Mouse (Mus musculus) limb, embryonic 12.5 days (tissue): Measurements from ENCODE around the gene Gm21680. TPM values are rescaled to one million over a fixed set of nuclear protein-coding genes. Genes with fewer than 3 reads are reported as not detected.

ENCODE experiments used
- polyA plus RNA-seq: library from polyadenylated mRNA; unstranded; fragments of >200 nt; fragmentation: Nextera tagmentation; extraction: Ambion mirVana; gene quantifications from 2 replicates; pipeline ENCODE4 v1.2.1, GENCODE M21; 2016

Gm21680 gene
- polyA plus RNA-seq, 1 experiment from 2014 or later: 0.13 TPM

Other genes with a start within 250 kb of the Gm21680 start
- 2.7 and 3.6 TPM in 2 replicates for gene Actr3b, start 212.7 kb downstream of the Gm21680 start, polyA plus RNA-seq
- gene Gm21663, start 30.3 kb downstream of the Gm21680 start, polyA plus RNA-seq: 0.08 TPM in 1 of 2 replicates, not detected in the other
- not detected in 2 replicates for gene Gm21671, start 18.2 kb downstream of the Gm21680 start, polyA plus RNA-seq
- 0.10 TPM in 1 of 2 replicates, not detected in the other for gene Gm21698, start 16.0 kb upstream of the Gm21680 start, polyA plus RNA-seq
- not detected in 2 replicates for gene Gm1979, start 32.1 kb upstream of the Gm21680 start, polyA plus RNA-seq
- gene Gm5862, start 50.3 kb upstream of the Gm21680 start, polyA plus RNA-seq: not detected in 2 replicates
- gene Speer4a, start 66.9 kb upstream of the Gm21680 start, polyA plus RNA-seq: not detected in 2 replicates
- not detected in 2 replicates for gene Gm7347, start 85.9 kb upstream of the Gm21680 start, polyA plus RNA-seq
- not detected in 2 replicates for gene Gm10471, start 116.6 kb upstream of the Gm21680 start, polyA plus RNA-seq
- gene 5031410I06Rik, start 132.7 kb upstream of the Gm21680 start, polyA plus RNA-seq: 0.10 TPM in 1 of 2 replicates, not detected in the other
- 0.14 TPM in 1 of 2 replicates, not detected in the other for gene Gm10220, start 148.8 kb upstream of the Gm21680 start, polyA plus RNA-seq